Mouse (Mus musculus) gastrocnemius, adult 2 months (tissue): ENCODE measurements around the gene Prmt9. TPM values are rescaled to one million over a fixed set of nuclear protein-coding genes. Genes with fewer than 3 reads are reported as not detected.
A peak's percentile ranks its signal among the peaks of the same experiment; 100 is the strongest.

Source experiments
- DNase-seq: peaks from one replicate; pipeline ENCODE4 v3.0.0; 2022
- H3K27ac ChIP-seq: fragments of 200-600 bp; 2 replicates; pipeline ENCODE4 v1.8.1; 2022; ENCODE audit warnings: mild to moderate bottlenecking
- H3K4me3 ChIP-seq: fragments of 200-600 bp; 2 replicates; pipeline ENCODE4 v1.8.1; 2022; ENCODE audit warnings: mild to moderate bottlenecking, moderate library complexity
- CTCF ChIP-seq: fragments of 200-600 bp; IDR thresholded peaks from 2 replicates; pipeline ENCODE4 v1.8.1; 2022; ENCODE audit warnings: antibody characterized with exemption, mild to moderate bottlenecking, moderate library complexity
- intact Hi-C: fragments of 180-260 bp; cut with DNase I; formaldehyde crosslinking; loops from one replicate; pipeline ENCODE4 v1.15.1; 2025
- total RNA-seq, 2 experiments: library from RNA; stranded (reverse); gene quantifications; 2 replicates each; pipeline ENCODE4 v1.2.3; 2021

The Prmt9 gene
- total RNA-seq, 2 experiments from 2014 or later = 9.0 to 11.2 TPM

GRCm38 (mm10) chr8:77623677-77624209 is 74.5 kb downstream of the Prmt9 start:
- Histone ChIP-seq H3K4me3 (no peak overlapping the region), H3K27ac (no peak overlapping the region)
- TF ChIP-seq CTCF = no peak
- intact Hi-C loops = no loop called here
- DNase-seq = no peak

GRCm38 (mm10) chr8:77629858-77630537 is 80.8 kb downstream of the Prmt9 start:
- no peak overlapping the region for H3K27ac ChIP-seq
- intact Hi-C loops = loop anchor here (1.0 kb wide), 1 partner anchor 374 kb away; no protein-coding TSS in a partner anchor
- H3K4me3 ChIP-seq = no peak overlapping the region
- TF ChIP-seq CTCF = peak; percentile 92
- peak; percentile 77 for DNase-seq

- TF ChIP-seq CTCF = no peak
- intact Hi-C loops = loop anchor here (1.0 kb wide), 1 partner anchor 374 kb away; no protein-coding TSS in a partner anchor
- Histone ChIP-seq H3K4me3 (no peak overlapping the region), H3K27ac (no peak overlapping the region)
- no peak for DNase-seq
Measured at GRCm38 (mm10) chr8:77630691-77631090, 81.5 kb downstream of the Prmt9 start.

Other genes with a start within 250 kb of the Prmt9 start
- gene Arhgap10, start 31.4 kb upstream of the Prmt9 start, total RNA-seq = 10 to 100 TPM; 54.4 to 55.9 TPM
- 1 to 10 TPM; 7.9 to 9.7 TPM for gene Tmem184c, start 61.3 kb downstream of the Prmt9 start, total RNA-seq
- 1 to 10 TPM; 1.6 to 2.3 TPM for gene Ednra, start 175.1 kb downstream of the Prmt9 start, total RNA-seq